Mouse (Mus musculus) lung, postnatal 36 days (tissue): Measurements from ENCODE around the gene Mrps7.

Experiments
- DNase-seq: peaks from one replicate; pipeline ENCODE4 v3.0.0; 2022; ENCODE audit warnings: mixed read lengths

Mrps7 gene

DNA sequence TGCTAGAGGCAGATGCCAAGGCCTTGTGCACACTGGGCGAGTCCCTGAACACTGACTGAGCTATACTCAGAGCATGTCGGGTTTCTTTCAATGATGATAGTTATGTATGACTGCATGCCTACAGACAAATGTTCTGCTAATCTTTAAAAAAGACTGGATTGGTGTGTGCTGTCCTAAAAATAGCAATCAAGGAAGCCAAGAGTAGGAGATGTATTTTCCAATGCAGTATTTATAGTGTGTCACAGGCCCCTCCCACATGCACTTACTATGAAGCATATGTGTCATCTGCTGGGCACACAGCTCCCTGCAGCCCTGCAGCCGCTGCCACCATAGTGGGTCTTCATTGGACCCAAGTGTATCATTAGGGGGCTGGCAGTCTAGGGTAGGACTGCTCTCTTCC lies 49.5 kb downstream of the Mrps7 start:
- DNase-seq: no peak

GRCm38 (mm10) chr11:115654128-115654527 lies 50.4 kb downstream of the Mrps7 start:
- no peak for DNase-seq
